Mouse (Mus musculus) embryonic facial prominence, embryonic 13.5 days (tissue): ENCODE results near the gene Usp39. TPM values are rescaled to one million over a fixed set of nuclear protein-coding genes. Genes with fewer than 3 reads are reported as not detected.
A peak's percentile ranks its signal among the peaks of the same experiment; 100 is the strongest.

ENCODE experiments used
- ATAC-seq: fragments of 200-750 bp; cut with Nextera tagmentation; 2 replicates; pipeline ENCODE4 v1.8.0; 2017; ENCODE audit warnings: low read depth; ENCODE audit not compliant: insufficient number of reproducible peaks, insufficient read depth, low FRiP score, low TSS enrichment
- H3K27ac ChIP-seq: fragments of 300-500 bp; sonication (generic); 2 replicates; pipeline ENCODE4 v1.5.1; 2015; ENCODE audit warnings: moderate library complexity, mild to moderate bottlenecking, inconsistent platforms
- H3K27me3 ChIP-seq: fragments of 300-500 bp; sonication (generic); 2 replicates; pipeline ENCODE4 v1.6.1; 2015; ENCODE audit warnings: mild to moderate bottlenecking, inconsistent platforms
- H3K36me3 ChIP-seq: fragments of 300-500 bp; sonication (generic); 2 replicates; pipeline ENCODE4 v1.6.1; 2015; ENCODE audit warnings: mild to moderate bottlenecking, inconsistent platforms
- H3K4me1 ChIP-seq: fragments of 300-500 bp; sonication (generic); 2 replicates; pipeline ENCODE4 v1.6.1; 2015; ENCODE audit warnings: inconsistent platforms
- H3K4me2 ChIP-seq: fragments of 300-500 bp; sonication (generic); 2 replicates; pipeline ENCODE4 v1.6.1; 2015; ENCODE audit warnings: moderate library complexity, mild to moderate bottlenecking, inconsistent platforms
- H3K4me3 ChIP-seq: fragments of 300-500 bp; sonication (generic); 2 replicates; pipeline ENCODE4 v1.5.1; 2015; ENCODE audit warnings: mild to moderate bottlenecking, inconsistent platforms
- H3K9ac ChIP-seq: fragments of 300-500 bp; sonication (generic); 2 replicates; pipeline ENCODE4 v1.6.1; 2015; ENCODE audit warnings: mild to moderate bottlenecking, inconsistent platforms
- H3K9me3 ChIP-seq: fragments of 300-500 bp; sonication (generic); 2 replicates; pipeline ENCODE4 v1.6.1; 2016; ENCODE audit warnings: inconsistent platforms
- WGBS: fragments of 180-500 bp; shearing (Covaris S2); methylation state at CpG from one replicate; pipeline ENCODE4 v1.1.7; 2015; ENCODE audit warnings: mixed read lengths; 5-methylcytosine and 5-hydroxymethylcytosine counted together
- polyA plus RNA-seq: library from polyadenylated mRNA; unstranded; fragments of >200 nt; fragmentation: Nextera tagmentation; extraction: Ambion mirVana; gene quantifications from 2 replicates; pipeline ENCODE4 v1.2.1, GENCODE M21; 2015

The Usp39 gene
- polyA plus RNA-seq = 52.6 and 54.1 TPM in 2 replicates

- H3K4me2 ChIP-seq = peak within 1 kb of the TSS; percentile 74
- H3K9me3 ChIP-seq = no peaks in the 10 kb centered on the region
- no peaks in the 10 kb centered on the region for H3K27me3 ChIP-seq
- WGBS = under 1% methylated on average over 30 of the region's 30 CpGs
- H3K27ac ChIP-seq = peak within 1 kb of the TSS; percentile 64
- H3K4me1 ChIP-seq = peaks cover 41% of the 10 kb centered on the region
- peak within 1 kb of the TSS; percentile 92 for H3K9ac ChIP-seq
- H3K36me3 ChIP-seq = peaks cover 23% of the 10 kb centered on the region
- peak; percentile 73 for ATAC-seq
- peak within 1 kb of the TSS; percentile 80 for H3K4me3 ChIP-seq
Measured at GRCm38 (mm10) chr6:72345074-72345567, at the start of gene Usp39. TSS of gene Usp39 (minus strand) at chr6:72345184.

GRCm38 (mm10) chr6:72392341-72392740 lies 47.4 kb upstream of the Usp39 start:
- ATAC-seq = no peak
- H3K36me3 ChIP-seq = 0 out of 2 replicates have a peak, but pooled peaks cover 7% of the 10 kb centered on the region
- 90% methylated on average over 5 of the region's 5 CpGs for WGBS
- no peak overlapping the region for H3K4me2 ChIP-seq
- no peaks in the 10 kb centered on the region for H3K9me3 ChIP-seq
- H3K4me3 ChIP-seq = no peak overlapping the region
- H3K27me3 ChIP-seq = no peaks in the 10 kb centered on the region
- H3K27ac ChIP-seq = no peak overlapping the region
- peaks cover 27% of the 10 kb centered on the region for H3K4me1 ChIP-seq
- H3K9ac ChIP-seq = no peak overlapping the region

GRCm38 (mm10) chr6:72390795-72391521 lies 46.0 kb upstream of the Usp39 start:
- Histone ChIP-seq H3K36me3 (peaks cover 13% of the 10 kb centered on the region), H3K27ac (peak overlapping the region; percentile 94), H3K9ac (peak overlapping the region; percentile 83), H3K27me3 (no peaks in the 10 kb centered on the region), H3K9me3 (no peaks in the 10 kb centered on the region), H3K4me1 (peaks cover 27% of the 10 kb centered on the region), H3K4me2 (peak overlapping the region; percentile 77), H3K4me3 (peak overlapping the region; percentile 62)
- WGBS = 16% methylated on average over 12 of the region's 12 CpGs
- ATAC-seq = 0 out of 2 replicates have a peak, but pooled peaks have one; percentile 52

GRCm38 (mm10) chr6:72389941-72390771 lies 45.2 kb upstream of the Usp39 start, which contains the start of gene Vamp8:
TSS of gene Vamp8 (minus strand) at chr6:72390703.
- Histone ChIP-seq H3K4me2 (peak within 1 kb of the TSS; percentile 77), H3K9ac (peak within 1 kb of the TSS; percentile 83), H3K4me3 (peak within 1 kb of the TSS; percentile 62), H3K27ac (peak within 1 kb of the TSS; percentile 94), H3K27me3 (no peaks in the 10 kb centered on the region), H3K9me3 (no peaks in the 10 kb centered on the region), H3K36me3 (peaks cover 20% of the 10 kb centered on the region), H3K4me1 (peaks cover 27% of the 10 kb centered on the region)
- peak; percentile 73 for ATAC-seq
- WGBS = under 1% methylated on average over 33 of the region's 33 CpGs

- peak overlapping the region; percentile 94 for H3K27ac ChIP-seq
- H3K4me2 ChIP-seq = peak overlapping the region; percentile 77
- WGBS = 23% methylated on average over 13 of the region's 13 CpGs
- peaks cover 27% of the 10 kb centered on the region for H3K4me1 ChIP-seq
- H3K27me3 ChIP-seq = no peaks in the 10 kb centered on the region
- no peaks in the 10 kb centered on the region for H3K9me3 ChIP-seq
- peak overlapping the region; percentile 83 for H3K9ac ChIP-seq
- ATAC-seq = no peak
- H3K36me3 ChIP-seq = peaks cover 26% of the 10 kb centered on the region
- peak overlapping the region; percentile 62 for H3K4me3 ChIP-seq
Measured at GRCm38 (mm10) chr6:72389471-72389940, 44.5 kb upstream of the Usp39 start.

- Histone ChIP-seq H3K36me3 (peaks cover 31% of the 10 kb centered on the region), H3K27me3 (no peaks in the 10 kb centered on the region), H3K4me3 (peak overlapping the region; percentile 62), H3K9ac (peak overlapping the region; percentile 83; the same call in 1 of the 2 replicates), H3K4me1 (peaks cover 27% of the 10 kb centered on the region), H3K27ac (peak overlapping the region; percentile 94; the same call in 1 of the 2 replicates), H3K9me3 (no peaks in the 10 kb centered on the region), H3K4me2 (peak overlapping the region; percentile 77)
- 81% methylated on average over 6 of the region's 6 CpGs for WGBS
- ATAC-seq = no peak
Measured at GRCm38 (mm10) chr6:72388791-72389329, 43.9 kb upstream of the Usp39 start.

GRCm38 (mm10) chr6:72388266-72388665 lies 43.3 kb upstream of the Usp39 start:
- 63% methylated on average over 10 of the region's 10 CpGs for WGBS
- H3K4me1 ChIP-seq = peaks cover 27% of the 10 kb centered on the region
- H3K4me3 ChIP-seq = no peak overlapping the region
- no peak overlapping the region for H3K9ac ChIP-seq
- ATAC-seq = no peak
- no peak overlapping the region for H3K27ac ChIP-seq
- H3K27me3 ChIP-seq = no peaks in the 10 kb centered on the region
- H3K4me2 ChIP-seq = no peak overlapping the region
- no peaks in the 10 kb centered on the region for H3K9me3 ChIP-seq
- peaks cover 31% of the 10 kb centered on the region for H3K36me3 ChIP-seq

- ATAC-seq = no peak
- Histone ChIP-seq H3K4me2 (no peak overlapping the region), H3K4me1 (peaks cover 27% of the 10 kb centered on the region), H3K27me3 (no peaks in the 10 kb centered on the region), H3K9me3 (no peaks in the 10 kb centered on the region), H3K27ac (no peak overlapping the region), H3K9ac (no peak overlapping the region), H3K4me3 (no peak overlapping the region), H3K36me3 (peaks cover 31% of the 10 kb centered on the region)
- WGBS = 62% methylated on average over 3 of the region's 3 CpGs
Measured at GRCm38 (mm10) chr6:72387816-72388215, 42.8 kb upstream of the Usp39 start.

GRCm38 (mm10) chr6:72386561-72386960 lies 41.6 kb upstream of the Usp39 start:
- no peak for ATAC-seq
- H3K4me2 ChIP-seq = no peak overlapping the region
- no peak overlapping the region for H3K27ac ChIP-seq
- H3K9ac ChIP-seq = no peak overlapping the region
- H3K9me3 ChIP-seq = no peaks in the 10 kb centered on the region
- peaks cover 31% of the 10 kb centered on the region for H3K36me3 ChIP-seq
- no peaks in the 10 kb centered on the region for H3K27me3 ChIP-seq
- 89% methylated on average over 2 of the region's 2 CpGs for WGBS
- H3K4me1 ChIP-seq = peaks cover 27% of the 10 kb centered on the region
- H3K4me3 ChIP-seq = no peak overlapping the region

- Histone ChIP-seq H3K36me3 (peaks cover 31% of the 10 kb centered on the region), H3K27me3 (no peaks in the 10 kb centered on the region; the same call in 1 of the 2 replicates), H3K9ac (no peak overlapping the region), H3K9me3 (no peaks in the 10 kb centered on the region), H3K4me3 (no peak overlapping the region), H3K27ac (no peak overlapping the region), H3K4me1 (peaks cover 24% of the 10 kb centered on the region), H3K4me2 (no peak overlapping the region)
- no peak for ATAC-seq
- WGBS = 92% methylated on average over 4 of the region's 4 CpGs
Measured at GRCm38 (mm10) chr6:72385258-72385657, 40.3 kb upstream of the Usp39 start.

- Histone ChIP-seq H3K4me1 (peaks cover 25% of the 10 kb centered on the region), H3K9me3 (no peaks in the 10 kb centered on the region), H3K4me3 (no peak overlapping the region), H3K9ac (no peak overlapping the region), H3K27ac (no peak overlapping the region), H3K36me3 (peaks cover 31% of the 10 kb centered on the region), H3K4me2 (no peak overlapping the region), H3K27me3 (peaks cover 6% of the 10 kb centered on the region)
- 94% methylated on average over 7 of the region's 7 CpGs for WGBS
- no peak for ATAC-seq
Measured at GRCm38 (mm10) chr6:72383952-72384351, 39.0 kb upstream of the Usp39 start.
